19 mouse cellular contexts compared by ENCODE assay signal in the genomic region with DNA sequence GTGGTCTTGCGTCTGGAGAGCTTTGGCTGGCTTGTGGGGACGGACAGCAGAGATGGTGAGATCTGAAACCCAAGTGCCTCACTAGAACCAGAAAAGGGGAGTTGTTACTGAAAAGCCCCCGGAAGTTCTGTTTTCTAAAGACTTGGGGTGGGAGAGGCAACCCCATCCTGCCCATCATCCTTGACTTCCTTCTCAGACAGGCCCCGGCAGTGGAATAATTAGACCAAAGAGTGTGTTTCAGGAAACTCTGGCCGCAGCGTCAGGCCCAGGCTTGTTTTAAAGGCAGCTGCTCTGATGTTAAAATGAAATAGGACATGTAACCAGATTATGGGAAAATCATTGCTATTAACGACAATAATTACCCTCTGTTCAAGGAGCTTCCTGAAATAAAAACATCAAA.
DNase-seq lines count a peak whose midpoint lies in the region; ATAC-seq and TF ChIP-seq lines count a peak whose summit lies in the region.
"Had no signal": no experiment of that assay in that cellular context is flagged by ENCODE, and none has a peak within 500 bp of the region (broad histone marks: within the 10 kb centered on the region; RNA-seq: fewer than 3 reads in every experiment).

No protein-coding gene starts in this region.

- TF ChIP-seq CTCF in E14TG2a.4 (conservative IDR thresholded peaks at IDR 0.05; ENCODE audit: low read length): no peak

- no peaks in the 10 kb centered on the region for H3K36me3 ChIP-seq in hindbrain, embryonic 10.5 days
- no peaks in the 10 kb centered on the region for H3K36me3 ChIP-seq in hindbrain, embryonic 12.5 days
- no peaks in the 10 kb centered on the region for H3K36me3 ChIP-seq in E14TG2a.4 (ENCODE audit: insufficient read depth, low read length)
- no peaks in the 10 kb centered on the region for H3K36me3 ChIP-seq in embryonic facial prominence, embryonic 13.5 days
- no peaks in the 10 kb centered on the region for H3K36me3 ChIP-seq in limb, embryonic 13.5 days
- H3K36me3 ChIP-seq: forebrain, embryonic 12.5 days; liver, embryonic 15.5 days had no signal

- WGBS in hindbrain, embryonic 10.5 days: 77% methylated on average over 7 of the region's 7 CpGs
- WGBS in hindbrain, embryonic 12.5 days: 79% methylated on average over 7 of the region's 7 CpGs
- WGBS in embryonic facial prominence, embryonic 13.5 days: 26% methylated on average over 7 of the region's 7 CpGs
- 20% methylated on average over 7 of the region's 7 CpGs for WGBS in limb, embryonic 13.5 days

- no peak for ATAC-seq in hindbrain, embryonic 12.5 days (ENCODE audit: low FRiP score)
- no peak for ATAC-seq in embryonic facial prominence, embryonic 13.5 days (ENCODE audit: insufficient number of reproducible peaks, insufficient read depth, low FRiP score, low TSS enrichment, low read depth)
- no peak for ATAC-seq in limb, embryonic 13.5 days (ENCODE audit: low FRiP score, low read depth)
- ATAC-seq: inflammation-experienced regulatory T-cells, adult 6 months had no signal

- peaks cover 12% of the 10 kb centered on the region for H3K4me1 ChIP-seq in hindbrain, embryonic 10.5 days (replicated peaks)
- H3K4me1 ChIP-seq in hindbrain, embryonic 12.5 days: peaks cover 4% of the 10 kb centered on the region; the same call in 1 of the 2 replicates
- H3K4me1 ChIP-seq in E14TG2a.4 (replicated peaks; ENCODE audit: low read depth, low read length): peaks cover 41% of the 10 kb centered on the region
- H3K4me1 ChIP-seq in embryonic facial prominence, embryonic 13.5 days: peaks cover 32% of the 10 kb centered on the region
- peaks cover 33% of the 10 kb centered on the region for H3K4me1 ChIP-seq in limb, embryonic 13.5 days
- H3K4me1 ChIP-seq: forebrain, embryonic 12.5 days; liver, embryonic 15.5 days had no signal

- no peak overlapping the region for H3K9ac ChIP-seq in hindbrain, embryonic 12.5 days
- H3K9ac ChIP-seq in embryonic facial prominence, embryonic 13.5 days: no peak overlapping the region
- H3K9ac ChIP-seq in limb, embryonic 13.5 days: no peak overlapping the region
- H3K9ac ChIP-seq: forebrain, embryonic 12.5 days; liver, embryonic 15.5 days had no signal

- H3K27ac ChIP-seq in hindbrain, embryonic 10.5 days: 0 out of 2 replicates have a peak overlapping the region, but pooled peaks have one; percentile 16
- H3K27ac ChIP-seq in hindbrain, embryonic 12.5 days: no peak overlapping the region
- peak overlapping the region; percentile 24; the same call in 1 of the 2 replicates for H3K27ac ChIP-seq in embryonic facial prominence, embryonic 13.5 days
- peak overlapping the region; percentile 58; the same call in 1 of the 2 replicates for H3K27ac ChIP-seq in limb, embryonic 13.5 days
- H3K27ac ChIP-seq: forebrain, embryonic 12.5 days; liver, embryonic 15.5 days had no signal

- H3K4me2 ChIP-seq in hindbrain, embryonic 12.5 days (replicated peaks): no peak overlapping the region
- H3K4me2 ChIP-seq in embryonic facial prominence, embryonic 13.5 days: no peak overlapping the region
- H3K4me2 ChIP-seq in limb, embryonic 13.5 days (replicated peaks): no peak overlapping the region
- H3K4me2 ChIP-seq: forebrain, embryonic 12.5 days; liver, embryonic 15.5 days had no signal

- H3K27me3 ChIP-seq in hindbrain, embryonic 10.5 days (ENCODE audit: insufficient read depth, poor library complexity, severe bottlenecking): no peaks in the 10 kb centered on the region
- H3K27me3 ChIP-seq in hindbrain, embryonic 12.5 days: no peaks in the 10 kb centered on the region
- H3K27me3 ChIP-seq in E14TG2a.4 (ENCODE audit: insufficient read depth, low read length): no peaks in the 10 kb centered on the region
- H3K27me3 ChIP-seq in embryonic facial prominence, embryonic 13.5 days: no peaks in the 10 kb centered on the region
- 0 out of 2 replicates have a peak, but pooled peaks cover 4% of the 10 kb centered on the region for H3K27me3 ChIP-seq in limb, embryonic 13.5 days
- H3K27me3 ChIP-seq: forebrain, embryonic 12.5 days; liver, embryonic 15.5 days had no signal

- no peaks in the 10 kb centered on the region for H3K9me3 ChIP-seq in hindbrain, embryonic 10.5 days
- H3K9me3 ChIP-seq in hindbrain, embryonic 12.5 days (replicated peaks): no peaks in the 10 kb centered on the region
- H3K9me3 ChIP-seq in E14TG2a.4 (ENCODE audit: low read length): peaks cover 7% of the 10 kb centered on the region; the same call in 1 of the 2 replicates
- H3K9me3 ChIP-seq in embryonic facial prominence, embryonic 13.5 days: no peaks in the 10 kb centered on the region
- no peaks in the 10 kb centered on the region for H3K9me3 ChIP-seq in limb, embryonic 13.5 days
- H3K9me3 ChIP-seq: forebrain, embryonic 12.5 days; liver, embryonic 15.5 days had no signal

- no peak overlapping the region for H3K4me3 ChIP-seq in hindbrain, embryonic 10.5 days
- H3K4me3 ChIP-seq in hindbrain, embryonic 12.5 days: no peak overlapping the region
- H3K4me3 ChIP-seq in E14TG2a.4 (replicated peaks; ENCODE audit: low read length): peak overlapping the region; percentile 46
- no peak overlapping the region for H3K4me3 ChIP-seq in embryonic facial prominence, embryonic 13.5 days
- H3K4me3 ChIP-seq in limb, embryonic 13.5 days: no peak overlapping the region
- H3K4me3 ChIP-seq: forebrain, embryonic 12.5 days; liver, embryonic 15.5 days had no signal

- DNase-seq in hindbrain, embryonic 10.5 days (ENCODE audit: low spot score): no peak
- DNase-seq in liver: no peak
- no peak for DNase-seq in thymus, postnatal 25 days
- no peak for DNase-seq in frontal cortex, postnatal 14 days (ENCODE audit: low spot score in 2 of 2)
- DNase-seq: adrenal gland, adult 8-10 months; cerebellum, adult 11 months; cerebellum, postnatal 25 days; heart, adult 18-20 months; kidney, adult 8-10 months; lung, postnatal 10 days; right cerebral cortex, postnatal 25 days; thymus, postnatal 4 days had no signal
